ENCODE assay signal across 35 mouse cellular contexts in genomic region chr1:178722793-178723192, GRCm38 (mm10).
DNase-seq lines count a peak whose midpoint lies in the region; ATAC-seq and TF ChIP-seq lines count a peak whose summit lies in the region.
"Had no signal": no experiment of that assay in that cellular context is flagged by ENCODE, and none has a peak within 500 bp of the region (broad histone marks: within the 10 kb centered on the region; RNA-seq: fewer than 3 reads in every experiment).

No protein-coding gene starts in this region.

- H3K27ac ChIP-seq in heart, embryonic 16.5 days (ENCODE audit: low read length), result 0 out of 2 replicates have a peak overlapping the region, but pooled peaks have one; percentile 7
- H3K27ac ChIP-seq in heart, embryonic 10.5 days, result no peak overlapping the region
- H3K27ac ChIP-seq in lung, embryonic 16.5 days (ENCODE audit: low read length), result no peak overlapping the region
- H3K27ac ChIP-seq: embryonic facial prominence, embryonic 10.5 days; embryonic facial prominence, embryonic 15.5 days; hindbrain, embryonic 12.5 days; hindbrain, postnatal 0 days; intestine, embryonic 15.5 days; layer of hippocampus, adult 2 months; limb, embryonic 10.5 days; limb, embryonic 15.5 days; liver, embryonic 13.5 days; midbrain, embryonic 12.5 days; neural tube, embryonic 12.5 days; stomach, postnatal 0 days had no signal

- H3K4me1 ChIP-seq in heart, embryonic 16.5 days (ENCODE audit: control insufficient read depth, insufficient read depth, low read length), result 0 out of 2 replicates have a peak, but pooled peaks cover 3% of the 10 kb centered on the region
- 0 out of 2 replicates have a peak, but pooled peaks cover 12% of the 10 kb centered on the region for H3K4me1 ChIP-seq in heart, embryonic 10.5 days
- no peaks in the 10 kb centered on the region for H3K4me1 ChIP-seq in lung, embryonic 16.5 days (replicated peaks; ENCODE audit: control insufficient read depth, insufficient read depth, low read length)
- no peaks in the 10 kb centered on the region for H3K4me1 ChIP-seq in lung, adult 2 months (ENCODE audit: control insufficient read depth, insufficient read depth, low read length)
- H3K4me1 ChIP-seq: embryonic facial prominence, embryonic 15.5 days; limb, embryonic 15.5 days; liver, embryonic 13.5 days; megakaryocyte, embryonic 14.5 days; neural tube, embryonic 12.5 days had no signal

- no peak for ATAC-seq in heart, embryonic 16.5 days (replicated peaks; ENCODE audit: extremely low read depth, insufficient read depth, low FRiP score)
- ATAC-seq in lung, embryonic 16.5 days (ENCODE audit: low read depth), result peak; percentile 56
- ATAC-seq: forebrain, embryonic 14.5 days; hindbrain, postnatal 0 days; intestine, embryonic 15.5 days; lung, postnatal 0 days had no signal

- H3K4me3 ChIP-seq in heart, embryonic 16.5 days (ENCODE audit: low read length), result no peak overlapping the region
- H3K4me3 ChIP-seq in heart, embryonic 10.5 days, result no peak overlapping the region
- H3K4me3 ChIP-seq in lung, embryonic 16.5 days (ENCODE audit: low read length), result no peak overlapping the region
- no peak overlapping the region for H3K4me3 ChIP-seq in lung, adult 2 months (replicated peaks; ENCODE audit: extremely low read depth, low read depth, low read length)
- H3K4me3 ChIP-seq: embryonic facial prominence, embryonic 10.5 days; embryonic facial prominence, embryonic 15.5 days; hindbrain, embryonic 12.5 days; intestine, embryonic 15.5 days; layer of hippocampus, adult 2 months; limb, embryonic 10.5 days; limb, embryonic 15.5 days; liver, embryonic 13.5 days; megakaryocyte, embryonic 14.5 days; midbrain, embryonic 12.5 days; myocyte; neural tube, embryonic 12.5 days had no signal

- H3K27me3 ChIP-seq in heart, embryonic 16.5 days (ENCODE audit: control insufficient read depth, insufficient read depth, low read length), result no peaks in the 10 kb centered on the region
- no peaks in the 10 kb centered on the region for H3K27me3 ChIP-seq in heart, embryonic 10.5 days (ENCODE audit: insufficient read depth, poor library complexity, severe bottlenecking)
- no peaks in the 10 kb centered on the region for H3K27me3 ChIP-seq in lung, embryonic 16.5 days (ENCODE audit: control insufficient read depth, insufficient read depth, low read depth, low read length)
- H3K27me3 ChIP-seq: embryonic facial prominence, embryonic 15.5 days; hindbrain, embryonic 12.5 days; intestine, embryonic 15.5 days; liver, embryonic 13.5 days; megakaryocyte, embryonic 14.5 days; neural tube, embryonic 12.5 days had no signal

- 60% methylated on average over 4 of the region's 4 CpGs for WGBS in heart, embryonic 16.5 days
- WGBS in heart, embryonic 10.5 days, result 84% methylated on average over 4 of the region's 4 CpGs
- 41% methylated on average over 4 of the region's 4 CpGs for WGBS in lung, embryonic 16.5 days
- WGBS in lung, adult 2 months, result 58% methylated on average over 4 of the region's 4 CpGs

- no peak overlapping the region for H3K4me2 ChIP-seq in heart, embryonic 16.5 days (ENCODE audit: low read depth, low read length)
- H3K4me2 ChIP-seq in lung, embryonic 16.5 days (ENCODE audit: low read depth, low read length), result no peak overlapping the region
- H3K4me2 ChIP-seq: embryonic facial prominence, embryonic 15.5 days; hindbrain, embryonic 12.5 days; intestine, embryonic 15.5 days; limb, embryonic 15.5 days; liver, embryonic 13.5 days; midbrain, embryonic 12.5 days; neural tube, embryonic 12.5 days had no signal

- peak; percentile 28 for DNase-seq in cerebellum, adult 9-10 months
- no peak for DNase-seq in cerebellum, adult 11-12 months
- DNase-seq in heart, embryonic 10.5 days (ENCODE audit: low spot score), result no peak
- DNase-seq in lung, adult 2 months, result no peak
- DNase-seq in brain, embryonic 14.5 days (ENCODE audit: low read depth), result peak; percentile 7
- no peak for DNase-seq in T-cell, adult 2 months (ENCODE audit: low spot score)
- DNase-seq: adrenal gland, adult 2 months; adrenal gland, postnatal 36 days; cerebellum, postnatal 14 days; gastrocnemius, postnatal 36 days; heart, postnatal 36 days; kidney, adult 2 months; kidney, postnatal 36 days; liver, embryonic 13.5 days; right cerebral cortex, postnatal 4 days; thymus, adult 18-20 months; thymus, postnatal 25 days had no signal

- TF ChIP-seq CTCF in lung, adult 2 months (IDR thresholded peaks at IDR 0.05; ENCODE audit: insufficient read depth, low read length), result no peak
- TF ChIP-seq CTCF in brain, embryonic 14.5 days (IDR thresholded peaks at IDR 0.05; ENCODE audit: borderline replicate concordance, extremely low read depth, insufficient read depth, insufficient read length), result no peak

- peaks cover 3% of the 10 kb centered on the region; the same call in 1 of the 2 replicates for H3K9me3 ChIP-seq in heart, embryonic 16.5 days (replicated peaks; ENCODE audit: control insufficient read depth, low read length)
- no peaks in the 10 kb centered on the region for H3K9me3 ChIP-seq in heart, embryonic 10.5 days
- H3K9me3 ChIP-seq in lung, embryonic 16.5 days (ENCODE audit: control insufficient read depth, low read length), result peaks cover 3% of the 10 kb centered on the region; the same call in 1 of the 2 replicates
- H3K9me3 ChIP-seq: embryonic facial prominence, embryonic 10.5 days; embryonic facial prominence, embryonic 15.5 days; hindbrain, embryonic 12.5 days; intestine, embryonic 15.5 days; limb, embryonic 15.5 days; liver, embryonic 13.5 days; midbrain, embryonic 12.5 days had no signal

- TF ChIP-seq POLR2A in lung, adult 2 months (IDR thresholded peaks at IDR 0.05; ENCODE audit: borderline replicate concordance, extremely low read depth, low read depth, low read length), result no peak
- TF ChIP-seq POLR2A in brain, embryonic 14.5 days (IDR thresholded peaks at IDR 0.05; ENCODE audit: borderline replicate concordance, extremely low read depth, insufficient read depth, insufficient read length, poor library complexity, severe bottlenecking), result no peak

- no peak overlapping the region for H3K9ac ChIP-seq in heart, embryonic 16.5 days (ENCODE audit: low read length)
- no peak overlapping the region for H3K9ac ChIP-seq in lung, embryonic 16.5 days (ENCODE audit: low read length)
- H3K9ac ChIP-seq: embryonic facial prominence, embryonic 15.5 days; hindbrain, embryonic 12.5 days; intestine, embryonic 15.5 days; limb, embryonic 15.5 days; liver, embryonic 13.5 days; midbrain, embryonic 12.5 days; neural tube, embryonic 12.5 days had no signal

- 0 out of 2 replicates have a peak, but pooled peaks cover 4% of the 10 kb centered on the region for H3K36me3 ChIP-seq in heart, embryonic 16.5 days (ENCODE audit: control insufficient read depth, insufficient read depth)
- peaks cover 19% of the 10 kb centered on the region for H3K36me3 ChIP-seq in heart, embryonic 10.5 days
- H3K36me3 ChIP-seq in lung, embryonic 16.5 days (ENCODE audit: control insufficient read depth, insufficient read depth, low read length), result no peaks in the 10 kb centered on the region
- H3K36me3 ChIP-seq: embryonic facial prominence, embryonic 15.5 days; G1E; hindbrain, embryonic 12.5 days; intestine, embryonic 15.5 days; limb, embryonic 15.5 days; liver, embryonic 13.5 days; midbrain, embryonic 12.5 days; neural tube, embryonic 12.5 days had no signal

Comparison
In these comparisons a context has a peak if more than half of its experiments do, and no peak if none do; other contexts are left out.
1. DNase-seq: peak in cerebellum, adult 9-10 months (single experiment) and brain, embryonic 14.5 days (single experiment); none in cerebellum, adult 11-12 months (single experiment), heart, embryonic 10.5 days (single experiment), lung, adult 2 months (single experiment) and T-cell, adult 2 months (single experiment).